Mouse (Mus musculus) stomach, postnatal 0 days (tissue): ENCODE measurements around the gene Fbxl5.

ENCODE experiments used
- CTCF ChIP-seq: IDR thresholded peaks from 2 replicates; pipeline ENCODE4 v1.5.1; 2016; ENCODE audit warnings: antibody characterized with exemption, low read depth, mild to moderate bottlenecking, moderate library complexity
- EP300 ChIP-seq: optimal IDR thresholded peaks from 2 replicates; pipeline ENCODE3; 2016; ENCODE audit warnings: antibody characterized with exemption

GRCm38 (mm10) chr5:43846227-43846626 lies 24.8 kb upstream of the Fbxl5 start:
- TF ChIP-seq CTCF (no peak), EP300 (no peak)
